Mouse (Mus musculus) heart, postnatal 0 days (tissue): ENCODE results near the gene Cct3. TPM values are rescaled to one million over a fixed set of nuclear protein-coding genes. Genes with fewer than 3 reads are reported as not detected.

Experiments used
- ATAC-seq: fragments of 200-750 bp; cut with Nextera tagmentation; 2 replicates; pipeline ENCODE4 v1.8.0; 2017; ENCODE audit warnings: low read depth, moderate number of reproducible peaks, moderate library complexity; ENCODE audit not compliant: insufficient read depth
- DNase-seq: peaks from one replicate; pipeline ENCODE4 v3.0.0-alpha.2; 2016; ENCODE audit warnings: low spot score
- H3K27ac ChIP-seq: fragments of 300-500 bp; sonication (generic); 2 replicates; pipeline ENCODE4 v1.5.1; 2014; ENCODE audit warnings: low read depth, mild to moderate bottlenecking
- H3K27me3 ChIP-seq: fragments of 300-500 bp; sonication (generic); 2 replicates; pipeline ENCODE4 v1.6.1; 2014; ENCODE audit warnings: low read length, mixed read lengths; ENCODE audit not compliant: control insufficient read depth, insufficient read depth
- H3K36me3 ChIP-seq: fragments of 300-500 bp; sonication (generic); replicated peaks from 2 replicates; pipeline ENCODE4 v1.6.1; 2014; ENCODE audit warnings: low read length, mixed read lengths; ENCODE audit not compliant: control insufficient read depth, insufficient read depth
- H3K4me1 ChIP-seq: fragments of 300-500 bp; sonication (generic); 2 replicates; pipeline ENCODE4 v1.6.1; 2014; ENCODE audit warnings: antibody characterized with exemption; ENCODE audit not compliant: control insufficient read depth, insufficient read depth
- H3K4me2 ChIP-seq: fragments of 300-500 bp; sonication (generic); 2 replicates; pipeline ENCODE4 v1.6.1; 2014; ENCODE audit warnings: low read depth, mild to moderate bottlenecking, low read length, moderate library complexity
- H3K4me3 ChIP-seq: fragments of 300-500 bp; sonication (generic); 2 replicates; pipeline ENCODE4 v1.5.1; 2014; ENCODE audit warnings: low read depth, low read length
- H3K9ac ChIP-seq: fragments of 300-500 bp; sonication (generic); replicated peaks from 2 replicates; pipeline ENCODE4 v1.6.1; 2014; ENCODE audit warnings: low read depth, low read length, mixed read lengths
- H3K9me3 ChIP-seq: fragments of 300-500 bp; sonication (generic); replicated peaks from 2 replicates; pipeline ENCODE4 v1.6.1; 2016; ENCODE audit warnings: low read length; ENCODE audit not compliant: control insufficient read depth
- CTCF ChIP-seq: IDR thresholded peaks from 2 replicates; pipeline ENCODE4 v1.5.1; 2016; ENCODE audit warnings: antibody characterized with exemption, control low read depth, low read depth
- EP300 ChIP-seq: IDR thresholded peaks from 2 replicates; pipeline ENCODE4 v1.6.1; 2016; ENCODE audit warnings: antibody characterized with exemption, low read depth
- WGBS: fragments of 180-500 bp; shearing (Covaris S2); extraction: QIAGEN DNeasy Blood & Tissue Kit; methylation state at CpG from one replicate; pipeline ENCODE4 v1.1.7; 2014; 5-methylcytosine and 5-hydroxymethylcytosine counted together
- polyA plus RNA-seq: library from polyadenylated mRNA; unstranded; fragments of >200 nt; fragmentation: Nextera tagmentation; extraction: Ambion mirVana; gene quantifications from 2 replicates; pipeline ENCODE4 v1.2.1, GENCODE M21; 2015
- total RNA-seq: library from RNA; depleted of rRNA; stranded (reverse); fragments of >200 nt; gene quantifications from 2 replicates; pipeline ENCODE4 v1.2.3, GENCODE M21; 2014; ENCODE audit warnings: low replicate concordance

The Cct3 gene
- total and polyA plus RNA-seq, 2 experiments from 2014 or later = 208 to 256 TPM

- no peak overlapping the region for H3K4me3 ChIP-seq
- peaks cover 17% of the 10 kb centered on the region for H3K4me1 ChIP-seq
- no peaks in the 10 kb centered on the region for H3K9me3 ChIP-seq
- H3K27me3 ChIP-seq = no peaks in the 10 kb centered on the region
- 70% methylated on average over 1 of the region's 1 CpGs for WGBS
- no peak overlapping the region for H3K9ac ChIP-seq
- peaks cover 46% of the 10 kb centered on the region for H3K36me3 ChIP-seq
- no peak overlapping the region for H3K4me2 ChIP-seq
- no peak overlapping the region for H3K27ac ChIP-seq
- TF ChIP-seq CTCF (no peak), EP300 (no peak)
- ATAC-seq (no peak), DNase-seq (no peak)
Observed at GRCm38 (mm10) chr3:88299172-88299571, 2.3 kb downstream of the Cct3 start.

- peaks cover 47% of the 10 kb centered on the region for H3K36me3 ChIP-seq
Observed at GRCm38 (mm10) chr3:88324951-88325405, 28.1 kb downstream of the Cct3 start, which contains the start of gene Glmp. Gene Glmp, plus strand, starts transcription at chr3:88325023.

GRCm38 (mm10) chr3:88328956-88329355 is 32.0 kb downstream of the Cct3 start:
- Histone ChIP-seq H3K36me3 (peaks cover 18% of the 10 kb centered on the region), H3K27me3 (no peaks in the 10 kb centered on the region), H3K27ac (no peak overlapping the region), H3K9ac (no peak overlapping the region), H3K9me3 (no peaks in the 10 kb centered on the region), H3K4me1 (peaks cover 6% of the 10 kb centered on the region), H3K4me2 (no peak overlapping the region), H3K4me3 (no peak overlapping the region)
- TF ChIP-seq CTCF = no peak
- no peak for TF ChIP-seq EP300
- no peak for ATAC-seq
- 80% methylated on average over 5 of the region's 5 CpGs for WGBS
- DNase-seq = no peak

More at GRCm38 (mm10) chr3:88324951-88325405, 28.1 kb downstream of the Cct3 start, which contains the start of gene Glmp:
- H3K27me3 ChIP-seq = no peaks in the 10 kb centered on the region
- ATAC-seq = peak; percentile 75
- H3K9ac ChIP-seq = peak within 1 kb of the TSS; percentile 79
- peak within 1 kb of the TSS; percentile 84 for H3K4me3 ChIP-seq
- H3K4me2 ChIP-seq = peak within 1 kb of the TSS; percentile 81
- peaks cover 6% of the 10 kb centered on the region for H3K4me1 ChIP-seq
- under 1% methylated on average over 10 of the region's 10 CpGs for WGBS
- peak; percentile 76 for DNase-seq
- no peak within 1 kb of the TSS for H3K27ac ChIP-seq
- no peak for TF ChIP-seq CTCF
- TF ChIP-seq EP300 = no peak
- no peaks in the 10 kb centered on the region for H3K9me3 ChIP-seq

- DNase-seq (no peak), ATAC-seq (no peak)
- TF ChIP-seq EP300 (no peak), CTCF (peak; percentile 46)
- Histone ChIP-seq H3K4me2 (no peak overlapping the region), H3K27ac (no peak overlapping the region), H3K27me3 (no peaks in the 10 kb centered on the region), H3K4me1 (peaks cover 9% of the 10 kb centered on the region), H3K36me3 (peaks cover 18% of the 10 kb centered on the region), H3K9me3 (no peaks in the 10 kb centered on the region), H3K4me3 (no peak overlapping the region), H3K9ac (no peak overlapping the region)
- WGBS = 36% methylated on average over 2 of the region's 2 CpGs
Observed at GRCm38 (mm10) chr3:88331282-88331681, 34.4 kb downstream of the Cct3 start.

- H3K27me3 ChIP-seq = no peaks in the 10 kb centered on the region
- TF ChIP-seq CTCF (no peak), EP300 (no peak)
- WGBS = 56% methylated on average over 12 of the region's 12 CpGs
- H3K4me2 ChIP-seq = no peak overlapping the region
- ATAC-seq = no peak
- no peak overlapping the region for H3K9ac ChIP-seq
- no peaks in the 10 kb centered on the region for H3K9me3 ChIP-seq
- peaks cover 5% of the 10 kb centered on the region for H3K36me3 ChIP-seq
- H3K27ac ChIP-seq = no peak overlapping the region
- peaks cover 17% of the 10 kb centered on the region for H3K4me1 ChIP-seq
- H3K4me3 ChIP-seq = no peak overlapping the region
- DNase-seq = no peak
Observed at GRCm38 (mm10) chr3:88334029-88334658, 37.2 kb downstream of the Cct3 start.
